Mouse (Mus musculus) bone marrow, adult 2 months (tissue): ENCODE data around the gene Dennd1a.

Experiments used
- CTCF ChIP-seq: fragments of 200-500 bp; IDR thresholded peaks from 2 replicates; pipeline ENCODE4 v1.5.1; 2011; ENCODE audit warnings: low read length, control low read depth; ENCODE audit not compliant: control insufficient read depth, insufficient read depth
- POLR2A ChIP-seq: fragments of 200-500 bp; IDR thresholded peaks from 2 replicates; pipeline ENCODE4 v1.6.1; 2011; ENCODE audit warnings: low read depth, mild to moderate bottlenecking, control low read depth, low read length, borderline replicate concordance; ENCODE audit not compliant: control insufficient read depth

DNA sequence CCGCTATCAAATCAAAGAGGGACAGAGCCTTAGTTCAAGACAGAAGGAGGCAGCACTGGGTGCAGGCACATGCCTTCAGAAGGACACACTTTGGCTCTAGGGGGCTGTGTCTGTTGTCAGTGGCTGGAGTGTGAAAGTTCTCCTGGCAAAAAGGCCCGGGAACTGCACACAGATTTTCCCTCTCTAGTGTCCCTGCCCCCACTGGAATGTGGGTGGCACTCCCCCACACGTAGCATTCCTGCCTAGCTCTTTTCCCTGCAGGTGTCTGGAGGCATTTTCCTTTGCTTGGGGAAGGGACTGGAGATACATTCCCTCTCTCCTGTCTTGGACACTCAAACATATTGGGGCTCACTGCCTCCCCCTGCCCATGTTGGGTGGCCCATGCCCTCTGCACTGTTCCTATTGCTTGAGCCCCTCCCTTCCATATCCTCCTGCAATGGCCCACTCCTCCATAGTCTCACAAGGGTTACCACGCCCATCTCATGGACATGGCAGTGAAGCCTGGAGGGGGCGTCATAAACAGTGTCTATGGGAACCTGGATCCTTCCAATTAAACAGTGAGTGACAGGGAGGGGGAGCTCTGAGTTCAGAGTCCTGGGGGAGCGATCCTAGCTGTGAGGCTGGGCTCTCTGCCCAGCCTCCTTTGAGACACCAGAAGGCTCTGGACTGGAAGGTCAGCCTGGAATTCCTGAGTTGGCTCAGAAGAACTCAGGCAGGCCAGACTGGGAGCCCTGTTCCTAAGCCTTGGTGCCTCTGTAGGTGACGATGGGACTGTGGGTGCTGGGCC is 498.8 kb downstream of the Dennd1a start:
- TF ChIP-seq CTCF (no peak), POLR2A (no peak)
